Mouse (Mus musculus) ES-E14 (cell line): ENCODE data around the gene Zfand2b.

Source experiments
- CHD2 ChIP-seq: IDR thresholded peaks from 2 replicates; pipeline ENCODE4 v1.6.1; 2014; ENCODE audit warnings: mild to moderate bottlenecking, low read depth, low read length, inconsistent platforms
- MAFK ChIP-seq: IDR thresholded peaks from 2 replicates; pipeline ENCODE4 v1.6.1; 2014; ENCODE audit warnings: mild to moderate bottlenecking, low read depth, low read length, inconsistent platforms; ENCODE audit not compliant: insufficient read depth
- ZC3H11A ChIP-seq: IDR thresholded peaks from 2 replicates; pipeline ENCODE4 v1.6.1; 2012; ENCODE audit warnings: low read depth, mild to moderate bottlenecking, inconsistent platforms, low read length, borderline replicate concordance

- no peak for TF ChIP-seq CHD2
- no peak for TF ChIP-seq ZC3H11A
- no peak for TF ChIP-seq MAFK
Measured at GRCm38 (mm10) chr1:75213096-75213495, 44.6 kb downstream of the Zfand2b start.
